Mouse (Mus musculus) stomach, embryonic 15.5 days (tissue): ENCODE results near the gene Creg2. TPM values are rescaled to one million over a fixed set of nuclear protein-coding genes. Genes with fewer than 3 reads are reported as not detected.
A peak's percentile ranks its signal among the peaks of the same experiment; 100 is the strongest.
"Not testable (repeated sequence)": the region's sequence is repeated elsewhere in the genome, so short reads cannot be mapped to it uniquely, and the experiment has no call there.

Source experiments
- ATAC-seq: fragments of 200-750 bp; cut with Nextera tagmentation; 2 replicates; pipeline ENCODE4 v1.8.0; 2017; ENCODE audit warnings: low read depth, moderate number of reproducible peaks, moderate TSS enrichment; ENCODE audit not compliant: insufficient read depth, low FRiP score
- H3K27ac ChIP-seq: fragments of 300-500 bp; sonication (generic); 2 replicates; pipeline ENCODE4 v1.5.1; 2015; ENCODE audit warnings: mild to moderate bottlenecking, inconsistent platforms
- H3K27me3 ChIP-seq: fragments of 300-500 bp; sonication (generic); replicated peaks from 2 replicates; pipeline ENCODE4 v1.6.1; 2015; ENCODE audit warnings: inconsistent platforms
- H3K36me3 ChIP-seq: fragments of 300-500 bp; sonication (generic); 2 replicates; pipeline ENCODE4 v1.6.1; 2015; ENCODE audit warnings: inconsistent platforms
- H3K4me1 ChIP-seq: fragments of 300-500 bp; sonication (generic); 2 replicates; pipeline ENCODE4 v1.6.1; 2015; ENCODE audit warnings: inconsistent platforms
- H3K4me2 ChIP-seq: fragments of 300-500 bp; sonication (generic); 2 replicates; pipeline ENCODE4 v1.6.1; 2015; ENCODE audit warnings: mild to moderate bottlenecking, inconsistent platforms
- H3K4me3 ChIP-seq: fragments of 300-500 bp; sonication (generic); replicated peaks from 2 replicates; pipeline ENCODE4 v1.5.1; 2015; ENCODE audit warnings: inconsistent platforms
- H3K9ac ChIP-seq: fragments of 300-500 bp; sonication (generic); 2 replicates; pipeline ENCODE4 v1.6.1; 2015; ENCODE audit warnings: inconsistent platforms
- H3K9me3 ChIP-seq: fragments of 300-500 bp; sonication (generic); 2 replicates; pipeline ENCODE4 v1.6.1; 2016; ENCODE audit warnings: inconsistent platforms
- WGBS: fragments of 180-500 bp; shearing (Covaris S2); methylation state at CpG from one replicate; pipeline ENCODE4 v1.1.7; 2015; 5-methylcytosine and 5-hydroxymethylcytosine counted together
- polyA plus RNA-seq: library from polyadenylated mRNA; unstranded; fragments of >200 nt; fragmentation: Nextera tagmentation; extraction: Ambion mirVana; gene quantifications from 2 replicates; pipeline ENCODE4 v1.2.1, GENCODE M21; 2015

The Creg2 gene
- polyA plus RNA-seq, 1 experiment from 2014 or later, result 0.45 TPM

GRCm38 (mm10) chr1:39678883-39679282 is 27.6 kb upstream of the Creg2 start:
- H3K4me1 ChIP-seq, result no peaks in the 10 kb centered on the region
- H3K9ac ChIP-seq, result no peak overlapping the region
- H3K4me3 ChIP-seq, result no peak overlapping the region
- ATAC-seq, result no peak; the same call in 1 of the 2 replicates
- no peaks in the 10 kb centered on the region for H3K36me3 ChIP-seq
- no peaks in the 10 kb centered on the region for H3K27me3 ChIP-seq
- H3K27ac ChIP-seq, result no peak overlapping the region
- no peaks in the 10 kb centered on the region for H3K9me3 ChIP-seq
- no peak overlapping the region for H3K4me2 ChIP-seq
- WGBS, result 62% methylated on average over 8 of the region's 8 CpGs

- Histone ChIP-seq H3K4me3 (no peak overlapping the region), H3K9me3 (no peaks in the 10 kb centered on the region)
These were observed 25.1 kb upstream of the Creg2 start for GRCm38 (mm10) chr1:39676221-39676876.

GRCm38 (mm10) chr1:39672362-39673105 is 21.3 kb upstream of the Creg2 start:
- no peak for ATAC-seq
- no peak overlapping the region for H3K4me3 ChIP-seq
- no peaks in the 10 kb centered on the region for H3K9me3 ChIP-seq
- WGBS, result 76% methylated on average over 9 of the region's 9 CpGs
- H3K4me2 ChIP-seq, result no peak overlapping the region
- H3K9ac ChIP-seq, result no peak overlapping the region
- H3K4me1 ChIP-seq, result no peaks in the 10 kb centered on the region
- H3K27ac ChIP-seq, result no peak overlapping the region
- H3K36me3 ChIP-seq, result no peaks in the 10 kb centered on the region
- H3K27me3 ChIP-seq, result no peaks in the 10 kb centered on the region

More at GRCm38 (mm10) chr1:39676221-39676876, 25.1 kb upstream of the Creg2 start:
- H3K9ac ChIP-seq, result no peak overlapping the region
- 70% methylated on average over 5 of the region's 5 CpGs for WGBS
- no peaks in the 10 kb centered on the region for H3K27me3 ChIP-seq
- H3K4me2 ChIP-seq, result no peak overlapping the region
- no peak overlapping the region for H3K27ac ChIP-seq
- no peaks in the 10 kb centered on the region for H3K4me1 ChIP-seq
- H3K36me3 ChIP-seq, result no peaks in the 10 kb centered on the region
- ATAC-seq, result no peak

GRCm38 (mm10) chr1:39670211-39670935 is 19.1 kb upstream of the Creg2 start:
- Histone ChIP-seq H3K4me1 (no peaks in the 10 kb centered on the region), H3K4me2 (no peak overlapping the region), H3K9ac (no peak overlapping the region), H3K4me3 (no peak overlapping the region), H3K36me3 (no peaks in the 10 kb centered on the region), H3K27ac (no peak overlapping the region), H3K27me3 (no peaks in the 10 kb centered on the region), H3K9me3 (no peaks in the 10 kb centered on the region)
- ATAC-seq, result no peak
- WGBS, result 80% methylated on average over 17 of the region's 17 CpGs

- Histone ChIP-seq H3K36me3 (no peaks in the 10 kb centered on the region), H3K9ac (no peak overlapping the region), H3K9me3 (no peaks in the 10 kb centered on the region), H3K4me1 (no peaks in the 10 kb centered on the region), H3K4me3 (no peak overlapping the region), H3K27ac (no peak overlapping the region), H3K4me2 (no peak overlapping the region), H3K27me3 (no peaks in the 10 kb centered on the region)
- no peak for ATAC-seq
- WGBS, result 87% methylated on average over 12 of the region's 12 CpGs
These were observed 15.5 kb upstream of the Creg2 start for GRCm38 (mm10) chr1:39666751-39667252.

GRCm38 (mm10) chr1:39664039-39664625 is 12.9 kb upstream of the Creg2 start:
- no peaks in the 10 kb centered on the region for H3K36me3 ChIP-seq
- H3K4me2 ChIP-seq, result no peak overlapping the region
- no peaks in the 10 kb centered on the region for H3K4me1 ChIP-seq
- no peak for ATAC-seq
- H3K27me3 ChIP-seq, result no peaks in the 10 kb centered on the region
- no peak overlapping the region for H3K4me3 ChIP-seq
- 81% methylated on average over 7 of the region's 7 CpGs for WGBS
- H3K27ac ChIP-seq, result no peak overlapping the region
- no peak overlapping the region for H3K9ac ChIP-seq
- no peaks in the 10 kb centered on the region for H3K9me3 ChIP-seq

GRCm38 (mm10) chr1:39663050-39663449 is 11.8 kb upstream of the Creg2 start:
- H3K4me1 ChIP-seq, result no peaks in the 10 kb centered on the region
- H3K27ac ChIP-seq, result no peak overlapping the region
- no peak for ATAC-seq
- no peak overlapping the region for H3K4me2 ChIP-seq
- no peaks in the 10 kb centered on the region for H3K9me3 ChIP-seq
- H3K27me3 ChIP-seq, result no peaks in the 10 kb centered on the region
- no peak overlapping the region for H3K9ac ChIP-seq
- H3K4me3 ChIP-seq, result no peak overlapping the region
- 88% methylated on average over 4 of the region's 4 CpGs for whole genome bisulfite sequencing
- H3K36me3 ChIP-seq, result no peaks in the 10 kb centered on the region

GRCm38 (mm10) chr1:39656976-39657529 is 5.8 kb upstream of the Creg2 start:
- Histone ChIP-seq H3K36me3 (no peaks in the 10 kb centered on the region), H3K4me3 (no peak overlapping the region), H3K9me3 (no peaks in the 10 kb centered on the region), H3K4me2 (no peak overlapping the region), H3K4me1 (no peaks in the 10 kb centered on the region), H3K27ac (no peak overlapping the region), H3K27me3 (peaks cover 5% of the 10 kb centered on the region; the same call in 1 of the 2 replicates), H3K9ac (no peak overlapping the region)
- no peak for ATAC-seq
- 70% methylated on average over 6 of the region's 6 CpGs for WGBS

GRCm38 (mm10) chr1:39654901-39655300 is 3.6 kb upstream of the Creg2 start:
- not testable (repeated sequence) for H3K4me2 ChIP-seq, H3K9me3 ChIP-seq, H3K36me3 ChIP-seq, H3K27ac ChIP-seq, ATAC-seq, H3K4me3 ChIP-seq, H3K9ac ChIP-seq
- WGBS, result 87% methylated on average over 18 of the region's 18 CpGs
- Histone ChIP-seq H3K4me1 (peaks cover 13% of the 10 kb centered on the region), H3K27me3 (peaks cover 21% of the 10 kb centered on the region)

GRCm38 (mm10) chr1:39653028-39653427 is 1.8 kb upstream of the Creg2 start:
- peaks cover 16% of the 10 kb centered on the region for H3K4me1 ChIP-seq
- peaks cover 24% of the 10 kb centered on the region for H3K27me3 ChIP-seq
- H3K9me3 ChIP-seq, result no peaks in the 10 kb centered on the region
- no peaks in the 10 kb centered on the region for H3K36me3 ChIP-seq
- H3K9ac ChIP-seq, result no peak overlapping the region
- WGBS, result 78% methylated on average over 4 of the region's 4 CpGs
- no peak for ATAC-seq
- H3K4me3 ChIP-seq, result no peak overlapping the region
- no peak overlapping the region for H3K4me2 ChIP-seq
- H3K27ac ChIP-seq, result no peak overlapping the region

- peak overlapping the region; percentile 99 for H3K4me2 ChIP-seq
- ATAC-seq, result no peak; the same call in 1 of the 2 replicates
- peak overlapping the region; percentile 52 for H3K4me3 ChIP-seq
- no peaks in the 10 kb centered on the region for H3K36me3 ChIP-seq
- no peak overlapping the region for H3K9ac ChIP-seq
- 2% methylated on average over 70 of the region's 73 CpGs for WGBS
- H3K27ac ChIP-seq, result no peak overlapping the region
- H3K9me3 ChIP-seq, result no peaks in the 10 kb centered on the region
- peaks cover 24% of the 10 kb centered on the region for H3K27me3 ChIP-seq
- peaks cover 16% of the 10 kb centered on the region for H3K4me1 ChIP-seq
These were observed 636 bp downstream of the Creg2 start for GRCm38 (mm10) chr1:39650435-39651240.
